8 mouse cellular contexts compared by ENCODE assay signal in the genomic region with DNA sequence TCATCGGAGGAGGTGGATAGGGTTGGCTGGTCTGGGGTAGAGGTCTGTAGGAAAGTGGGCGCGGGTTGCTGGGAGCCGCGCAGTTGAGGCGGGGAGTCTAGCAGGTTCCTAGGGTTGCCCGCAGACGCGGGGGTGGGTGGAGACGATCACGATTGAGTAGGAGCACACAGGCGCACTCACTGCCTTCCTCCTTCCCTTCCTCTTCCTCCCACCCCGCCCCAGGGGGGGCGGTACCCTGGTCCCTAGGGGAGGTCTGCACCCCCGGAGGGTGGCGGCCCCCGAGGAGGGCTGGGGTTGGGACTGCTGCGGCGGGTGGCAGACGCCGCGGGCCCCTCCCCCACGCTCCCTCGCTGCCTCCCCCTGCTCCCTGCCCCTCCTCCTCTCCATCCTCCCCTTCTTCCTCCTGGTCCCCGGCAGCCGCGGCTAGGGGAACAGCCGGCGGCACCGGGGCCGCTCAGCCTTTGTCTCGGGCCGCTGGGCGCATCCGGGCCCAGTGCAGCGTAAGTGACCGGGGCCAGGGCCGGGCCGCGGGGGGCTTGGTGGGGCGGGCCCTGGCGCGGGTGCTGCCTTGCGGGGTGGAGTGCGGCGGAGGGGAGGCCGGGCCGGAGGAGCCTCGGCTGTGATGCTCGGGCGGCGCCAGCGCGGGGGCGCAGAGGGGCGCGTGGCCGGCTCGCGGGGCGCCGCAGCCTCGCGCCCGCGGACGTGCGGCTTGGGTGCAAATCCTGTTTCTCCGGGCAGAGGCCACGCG. TPM values are rescaled to one million over a fixed set of nuclear protein-coding genes. Genes with fewer than 3 reads are reported as not detected.
DNase-seq lines count a peak whose midpoint lies in the region; ATAC-seq and TF ChIP-seq lines count a peak whose summit lies in the region.

A gene (plus strand): TSS at position 139 of the 748 bp plus-strand sequence.

- DNase-seq in kidney, adult 11 months, result no peak
- no peak for DNase-seq in gonadal fat pad, adult 2 months (ENCODE audit: low read depth)
- peak; percentile 66 for DNase-seq in kidney, postnatal 0 days (ENCODE audit: low spot score)
- peak; percentile 41 for DNase-seq in thymus, postnatal 25 days

- peak within 1 kb of the TSS; percentile 91 for H3K4me2 ChIP-seq in kidney, embryonic 16.5 days (replicated peaks; ENCODE audit: low read depth, low read length)
- H3K4me2 ChIP-seq in kidney, postnatal 0 days (ENCODE audit: low read length), result peak within 1 kb of the TSS; percentile 97
- H3K4me2 ChIP-seq in liver, embryonic 12.5 days, result peak within 1 kb of the TSS; percentile 66
- H3K4me2 ChIP-seq in neural tube, embryonic 14.5 days (ENCODE audit: low read depth, low read length), result peak within 1 kb of the TSS; percentile 72

- H3K36me3 ChIP-seq in kidney, embryonic 16.5 days (ENCODE audit: insufficient read depth, low read length), result no peaks in the 10 kb centered on the region
- H3K36me3 ChIP-seq in kidney, postnatal 0 days (ENCODE audit: insufficient read depth, low read length), result no peaks in the 10 kb centered on the region
- H3K36me3 ChIP-seq in liver, embryonic 12.5 days, result no peaks in the 10 kb centered on the region
- H3K36me3 ChIP-seq in neural tube, embryonic 14.5 days (ENCODE audit: control insufficient read depth, insufficient read depth, low read length), result no peaks in the 10 kb centered on the region

- peak within 1 kb of the TSS; percentile 80 for H3K4me3 ChIP-seq in kidney, embryonic 16.5 days (ENCODE audit: low read length)
- peak within 1 kb of the TSS; percentile 67 for H3K4me3 ChIP-seq in kidney, postnatal 0 days (replicated peaks; ENCODE audit: low read depth, low read length)
- H3K4me3 ChIP-seq in liver, embryonic 12.5 days, result peak within 1 kb of the TSS; percentile 50
- peak within 1 kb of the TSS; percentile 86 for H3K4me3 ChIP-seq in neural tube, embryonic 14.5 days (ENCODE audit: low read depth, low read length)

- ATAC-seq in kidney, embryonic 16.5 days (ENCODE audit: low FRiP score, low TSS enrichment), result peak; percentile 88
- ATAC-seq in common myeloid progenitor, adult 5-6 weeks (replicated peaks; ENCODE audit: low read depth, poor library complexity, severe bottlenecking), result peak; percentile 89
- peak; percentile 78 for ATAC-seq in kidney, postnatal 0 days (replicated peaks; ENCODE audit: low FRiP score, low read depth)
- ATAC-seq in liver, embryonic 12.5 days, result peak; percentile 40
- peak; percentile 89 for ATAC-seq in neural tube, embryonic 14.5 days (ENCODE audit: low read depth)

- no peaks in the 10 kb centered on the region for H3K9me3 ChIP-seq in kidney, embryonic 16.5 days (ENCODE audit: low read length)
- H3K9me3 ChIP-seq in kidney, postnatal 0 days (replicated peaks; ENCODE audit: low read length), result no peaks in the 10 kb centered on the region
- no peaks in the 10 kb centered on the region for H3K9me3 ChIP-seq in liver, embryonic 12.5 days (replicated peaks)
- H3K9me3 ChIP-seq in neural tube, embryonic 14.5 days (ENCODE audit: control insufficient read depth, low read length), result no peaks in the 10 kb centered on the region

- H3K4me1 ChIP-seq in kidney, embryonic 16.5 days (ENCODE audit: insufficient read depth, low read length), result peaks cover 21% of the 10 kb centered on the region
- no peaks in the 10 kb centered on the region for H3K4me1 ChIP-seq in kidney, postnatal 0 days (replicated peaks; ENCODE audit: insufficient read depth, low read length)
- H3K4me1 ChIP-seq in liver, embryonic 12.5 days, result no peaks in the 10 kb centered on the region; the same call in 1 of the 2 replicates
- no peaks in the 10 kb centered on the region for H3K4me1 ChIP-seq in neural tube, embryonic 14.5 days (ENCODE audit: control insufficient read depth, insufficient read depth, low read length)

- no peak for TF ChIP-seq CTCF in kidney, postnatal 0 days (IDR thresholded peaks at IDR 0.05; ENCODE audit: low read depth)

- peak within 1 kb of the TSS; percentile 77; the same call in 1 of the 2 replicates for H3K27ac ChIP-seq in kidney, embryonic 16.5 days (ENCODE audit: low read length)
- 0 out of 2 replicates have a peak within 1 kb of the TSS, but pooled peaks have one; percentile 36 for H3K27ac ChIP-seq in kidney, postnatal 0 days
- H3K27ac ChIP-seq in liver, embryonic 12.5 days, result no peak within 1 kb of the TSS
- peak within 1 kb of the TSS; percentile 82 for H3K27ac ChIP-seq in neural tube, embryonic 14.5 days (ENCODE audit: low read depth, low read length)

- no peaks in the 10 kb centered on the region for H3K27me3 ChIP-seq in kidney, embryonic 16.5 days (ENCODE audit: insufficient read depth, low read length)
- no peaks in the 10 kb centered on the region for H3K27me3 ChIP-seq in kidney, postnatal 0 days (ENCODE audit: insufficient read depth, low read length)
- H3K27me3 ChIP-seq in liver, embryonic 12.5 days (replicated peaks), result peaks cover 39% of the 10 kb centered on the region
- no peaks in the 10 kb centered on the region for H3K27me3 ChIP-seq in neural tube, embryonic 14.5 days (ENCODE audit: control insufficient read depth, insufficient read depth, low read length)

- under 1% methylated on average over 31 of the region's 71 CpGs for WGBS in kidney, embryonic 16.5 days
- under 1% methylated on average over 58 of the region's 71 CpGs for WGBS in kidney, postnatal 0 days
- WGBS in liver, embryonic 12.5 days (ENCODE audit: insufficient replicate concordance), result 2% methylated on average over 48 of the region's 71 CpGs
- WGBS in neural tube, embryonic 14.5 days, result under 1% methylated on average over 30 of the region's 71 CpGs

- peak within 1 kb of the TSS; percentile 87 for H3K9ac ChIP-seq in kidney, embryonic 16.5 days (replicated peaks; ENCODE audit: low read length)
- peak within 1 kb of the TSS; percentile 78 for H3K9ac ChIP-seq in kidney, postnatal 0 days (ENCODE audit: low read depth, low read length)
- no peak within 1 kb of the TSS for H3K9ac ChIP-seq in liver, embryonic 12.5 days
- H3K9ac ChIP-seq in neural tube, embryonic 14.5 days (replicated peaks; ENCODE audit: low read depth, low read length), result peak within 1 kb of the TSS; percentile 98

RNA-seq across cellular contexts. Expression of the gene that starts here (rescaled TPM):
- polyA plus RNA-seq in kidney, embryonic 16.5 days (2015; fragmentation: Nextera tagmentation; extraction: Ambion mirVana), result 10.3 and 11.3 TPM in 2 replicates
- total RNA-seq in common myeloid progenitor, adult 5-6 weeks (2017), result 2.1 and 2.7 TPM in 2 replicates
- polyA plus RNA-seq in gonadal fat pad, adult 2 months (2012; rRNA removed), result 19.0 and 25.7 TPM in 2 replicates
- 11.0 and 11.2 TPM in 2 replicates for polyA plus RNA-seq in kidney, postnatal 0 days (2015; fragmentation: Nextera tagmentation; extraction: Ambion mirVana)
- polyA plus RNA-seq in liver, embryonic 12.5 days (2016; fragmentation: Nextera tagmentation; extraction: Ambion mirVana), result 0.56 and 0.84 TPM in 2 replicates
- polyA plus RNA-seq in neural tube, embryonic 14.5 days (2014; fragmentation: Nextera tagmentation; extraction: Ambion mirVana), result 15.1 and 16.6 TPM in 2 replicates

Comparison
In these comparisons a context has a peak if more than half of its experiments do, and no peak if none do; other contexts are left out.
1. DNase-seq: peak in kidney, postnatal 0 days (single experiment) and thymus, postnatal 25 days (single experiment); none in kidney, adult 11 months (single experiment) and gonadal fat pad, adult 2 months (single experiment).
2. Peak in ATAC-seq, H3K4me3 ChIP-seq and H3K4me2 ChIP-seq in liver, embryonic 12.5 days; RNA of the gene not detected or under 1 TPM.
3. Peak in every context shown above with its lines, with median percentiles within 50 percentile points of each other: ATAC-seq, H3K4me2 ChIP-seq and H3K4me3 ChIP-seq.